Mouse (Mus musculus) T-cell, adult 2 months (primary cell): Measurements from ENCODE around the gene Cxcl14.

Experiments used
- DNase-seq: peaks from one replicate; pipeline ENCODE4 v3.0.0; 2022; ENCODE audit warnings: low spot score

Gene Cxcl14

GRCm38 (mm10) chr13:56251924-56252619 is 44.3 kb downstream of the Cxcl14 start, which contains the start of gene Neurog1:
TSS of gene Neurog1 (minus strand) at chr13:56252163.
- no peak for DNase-seq

DNA sequence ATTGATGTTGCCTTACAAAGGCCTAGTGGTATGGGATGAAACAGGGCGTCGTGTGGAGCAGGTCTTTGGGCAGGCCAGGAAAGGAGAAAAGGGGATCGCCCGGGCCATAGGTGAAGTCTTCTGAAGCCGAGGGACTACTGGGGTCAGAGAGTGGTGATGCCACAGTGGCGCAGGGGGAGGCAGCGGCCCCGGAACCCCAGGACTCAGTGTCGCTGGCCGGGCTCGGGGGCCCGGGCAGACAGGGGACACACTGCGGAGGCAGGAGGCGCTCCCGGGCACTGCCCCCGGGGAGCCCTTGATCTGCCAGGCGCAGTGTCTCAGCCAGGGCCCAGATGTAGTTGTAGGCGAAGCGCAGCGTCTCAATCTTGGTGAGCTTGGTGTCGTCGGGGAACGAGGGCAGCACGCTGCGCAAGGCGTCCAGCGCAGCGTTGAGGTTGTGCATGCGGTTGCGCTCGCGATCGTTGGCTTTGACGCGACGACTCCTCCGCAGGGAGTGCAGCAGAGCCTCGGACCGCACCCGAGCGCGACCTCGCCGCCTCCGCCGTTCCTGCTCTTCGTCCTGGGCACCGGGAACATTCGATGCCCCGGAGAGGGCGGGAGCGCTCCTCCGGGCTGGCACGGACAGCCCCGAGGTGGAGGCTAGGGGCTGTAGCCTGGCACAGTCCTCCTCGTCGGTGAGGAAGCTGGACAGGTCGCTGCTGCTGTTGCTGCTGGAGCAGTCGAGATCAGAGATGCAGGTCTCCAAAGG is 45.0 kb downstream of the Cxcl14 start:
- no peak for DNase-seq

GRCm38 (mm10) chr13:56250551-56251161 is 45.7 kb downstream of the Cxcl14 start:
- DNase-seq = no peak

DNA sequence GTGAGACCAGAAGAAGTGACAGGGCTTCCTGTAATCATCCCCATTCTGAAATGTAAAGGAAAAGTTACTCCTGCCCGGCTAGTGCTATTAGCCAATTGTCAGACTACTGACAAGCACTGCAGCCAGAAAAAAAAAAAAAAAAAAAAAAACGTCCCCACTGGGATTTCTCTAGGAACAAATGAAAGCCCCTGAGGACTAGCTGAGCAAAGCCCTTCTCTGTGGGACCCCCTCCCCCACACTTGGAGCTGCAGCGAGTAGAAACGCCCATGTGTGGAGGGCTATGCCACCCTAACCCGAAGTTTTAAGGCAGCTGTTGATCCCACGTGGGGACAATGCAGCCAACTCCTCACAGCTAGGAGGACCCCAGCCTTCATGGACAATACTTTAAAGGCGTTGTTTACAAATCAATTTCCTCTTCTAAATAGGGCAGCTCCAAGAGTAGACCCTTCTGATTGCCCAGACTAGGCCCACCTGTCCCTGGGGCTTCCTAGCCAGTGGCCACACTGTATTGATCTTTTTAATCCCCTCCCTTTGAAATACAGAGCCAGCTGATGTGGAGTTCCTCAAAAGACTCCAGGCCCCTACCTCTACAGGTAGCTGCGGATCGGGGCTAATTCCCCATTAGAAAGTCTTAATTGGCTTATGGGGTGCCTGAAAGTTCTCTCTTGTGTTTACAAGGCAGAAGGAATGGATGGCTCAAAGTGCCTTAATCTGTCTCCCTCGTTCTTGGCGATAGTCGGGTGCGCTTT is 46.6 kb downstream of the Cxcl14 start:
- no peak for DNase-seq

DNA sequence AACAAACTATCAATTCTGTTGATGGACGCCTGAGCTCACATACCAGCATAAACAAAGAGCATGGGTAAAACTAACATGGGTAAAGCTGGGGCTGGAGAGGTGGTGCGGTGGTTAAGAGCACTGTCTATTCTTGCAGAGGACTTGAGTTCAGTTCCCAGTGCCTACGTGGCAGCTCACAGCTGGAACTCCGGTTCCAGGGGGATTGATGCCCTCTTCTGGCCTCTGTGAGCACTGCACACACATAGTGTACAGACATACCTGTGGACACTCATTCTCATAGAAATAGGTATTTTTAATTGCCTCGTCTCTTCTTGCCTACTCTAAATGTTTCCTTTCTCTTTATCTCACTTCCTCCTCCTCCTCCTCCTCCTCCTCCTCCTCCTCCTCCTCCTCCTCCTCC is 53.2 kb downstream of the Cxcl14 start:
- no peak for DNase-seq

GRCm38 (mm10) chr13:56240012-56240770 is 56.2 kb downstream of the Cxcl14 start:
- no peak for DNase-seq
